Mouse (Mus musculus) heart, embryonic 13.5 days (tissue): ENCODE measurements around the gene Cage1. TPM values are rescaled to one million over a fixed set of nuclear protein-coding genes. Genes with fewer than 3 reads are reported as not detected.
A peak's percentile ranks its signal among the peaks of the same experiment; 100 is the strongest.

ENCODE experiments used
- ATAC-seq: fragments of 200-750 bp; cut with Nextera tagmentation; 2 replicates; pipeline ENCODE4 v1.8.0; 2017; ENCODE audit warnings: moderate TSS enrichment; ENCODE audit not compliant: insufficient number of reproducible peaks, low FRiP score, low TSS enrichment; ENCODE audit errors: extremely low read depth
- H3K27ac ChIP-seq: fragments of 300-500 bp; sonication (generic); replicated peaks from 2 replicates; pipeline ENCODE4 v1.5.1; 2015; ENCODE audit warnings: moderate library complexity, mild to moderate bottlenecking, inconsistent platforms
- H3K27me3 ChIP-seq: fragments of 300-500 bp; sonication (generic); replicated peaks from 2 replicates; pipeline ENCODE4 v1.6.1; 2015; ENCODE audit warnings: mild to moderate bottlenecking, inconsistent platforms
- H3K36me3 ChIP-seq: fragments of 300-500 bp; sonication (generic); 2 replicates; pipeline ENCODE4 v1.6.1; 2015; ENCODE audit warnings: mild to moderate bottlenecking, inconsistent platforms
- H3K4me1 ChIP-seq: fragments of 300-500 bp; sonication (generic); 2 replicates; pipeline ENCODE4 v1.6.1; 2015; ENCODE audit warnings: inconsistent platforms
- H3K4me2 ChIP-seq: fragments of 300-500 bp; sonication (generic); 2 replicates; pipeline ENCODE4 v1.6.1; 2015; ENCODE audit warnings: inconsistent platforms, mild to moderate bottlenecking, moderate library complexity
- H3K4me3 ChIP-seq: fragments of 300-500 bp; sonication (generic); 2 replicates; pipeline ENCODE4 v1.5.1; 2015; ENCODE audit warnings: moderate library complexity, mild to moderate bottlenecking, inconsistent platforms
- H3K9ac ChIP-seq: fragments of 300-500 bp; sonication (generic); 2 replicates; pipeline ENCODE4 v1.6.1; 2015; ENCODE audit warnings: inconsistent platforms, mild to moderate bottlenecking, moderate library complexity
- H3K9me3 ChIP-seq: fragments of 300-500 bp; sonication (generic); 2 replicates; pipeline ENCODE4 v1.6.1; 2016; ENCODE audit warnings: inconsistent platforms
- WGBS: fragments of 180-500 bp; shearing (Covaris S2); methylation state at CpG from one replicate; pipeline ENCODE4 v1.1.7; 2015; ENCODE audit warnings: mixed read lengths; 5-methylcytosine and 5-hydroxymethylcytosine counted together
- polyA plus RNA-seq: library from polyadenylated mRNA; unstranded; fragments of >200 nt; fragmentation: Nextera tagmentation; extraction: Ambion mirVana; gene quantifications from 2 replicates; pipeline ENCODE4 v1.2.1, GENCODE M21; 2015

The Cage1 gene
- polyA plus RNA-seq = 0.94 and 1.2 TPM in 2 replicates

DNA sequence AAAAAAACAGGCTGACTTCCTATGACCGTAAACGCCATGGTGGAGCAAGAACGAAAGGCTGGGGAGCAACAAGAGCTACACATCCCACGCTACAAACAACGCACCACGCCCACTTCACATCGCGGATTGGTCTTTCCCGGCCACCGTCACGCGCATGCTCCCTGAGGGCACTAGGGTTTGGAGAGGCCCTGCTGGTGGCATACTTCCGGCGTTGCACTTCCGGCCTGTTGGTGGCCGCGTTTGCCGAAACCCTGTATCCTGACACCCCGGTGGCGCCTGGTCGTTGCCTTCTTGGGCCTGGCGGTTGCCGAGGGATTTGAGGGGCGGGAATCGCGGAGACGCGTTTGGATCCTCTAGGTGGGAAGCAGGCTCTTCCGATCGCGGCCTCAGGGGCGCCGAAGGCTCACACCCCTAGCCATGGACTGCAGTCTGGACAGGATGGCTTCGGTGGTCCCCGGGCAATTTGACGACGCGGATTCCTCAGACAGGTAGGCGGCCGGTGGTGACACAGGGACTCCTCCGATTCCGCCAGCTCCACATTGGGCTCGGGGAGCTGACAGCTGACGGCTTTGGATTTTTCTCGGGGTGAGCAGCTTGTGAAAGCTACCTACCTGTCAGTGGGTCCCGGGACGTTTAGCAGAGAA is at the start of gene Cage1:
Gene Cage1, minus strand, starts transcription at position 26 of the 644 bp plus-strand sequence.
- Histone ChIP-seq H3K9me3 (no peaks in the 10 kb centered on the region), H3K27me3 (no peaks in the 10 kb centered on the region), H3K36me3 (peaks cover 26% of the 10 kb centered on the region), H3K4me1 (peaks cover 23% of the 10 kb centered on the region), H3K4me3 (peak within 1 kb of the TSS; percentile 83), H3K4me2 (peak within 1 kb of the TSS; percentile 98), H3K9ac (peak within 1 kb of the TSS; percentile 97), H3K27ac (peak within 1 kb of the TSS; percentile 84)
- ATAC-seq = peak; percentile 89
- WGBS = under 1% methylated on average over 47 of the region's 47 CpGs

DNA sequence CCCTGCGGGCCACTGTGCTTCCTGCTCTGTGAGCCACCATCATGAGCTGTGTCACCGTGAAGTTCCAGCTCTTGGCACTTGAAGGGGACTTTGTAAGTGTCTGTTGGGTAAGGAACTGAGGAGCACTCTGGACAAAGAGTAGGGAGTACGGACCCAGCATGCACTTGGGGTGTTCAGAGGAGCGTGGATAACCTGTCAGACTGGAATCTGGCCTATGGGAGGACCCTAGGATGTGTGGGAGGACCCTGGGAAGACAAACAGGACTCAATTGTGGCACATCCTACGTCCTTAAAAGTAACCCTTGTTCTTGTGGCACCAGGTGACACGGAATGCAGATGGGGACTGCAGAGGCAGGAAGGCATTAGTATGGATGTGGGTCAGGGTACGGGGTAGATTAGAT is 44.3 kb upstream of the Cage1 start:
- no peaks in the 10 kb centered on the region for H3K27me3 ChIP-seq
- no peaks in the 10 kb centered on the region for H3K9me3 ChIP-seq
- WGBS = 67% methylated on average over 7 of the region's 7 CpGs
- H3K4me3 ChIP-seq = no peak overlapping the region
- H3K27ac ChIP-seq = no peak overlapping the region
- H3K4me2 ChIP-seq = no peak overlapping the region
- ATAC-seq = no peak
- H3K4me1 ChIP-seq = peaks cover 32% of the 10 kb centered on the region
- H3K9ac ChIP-seq = no peak overlapping the region
- H3K36me3 ChIP-seq = no peaks in the 10 kb centered on the region

DNA sequence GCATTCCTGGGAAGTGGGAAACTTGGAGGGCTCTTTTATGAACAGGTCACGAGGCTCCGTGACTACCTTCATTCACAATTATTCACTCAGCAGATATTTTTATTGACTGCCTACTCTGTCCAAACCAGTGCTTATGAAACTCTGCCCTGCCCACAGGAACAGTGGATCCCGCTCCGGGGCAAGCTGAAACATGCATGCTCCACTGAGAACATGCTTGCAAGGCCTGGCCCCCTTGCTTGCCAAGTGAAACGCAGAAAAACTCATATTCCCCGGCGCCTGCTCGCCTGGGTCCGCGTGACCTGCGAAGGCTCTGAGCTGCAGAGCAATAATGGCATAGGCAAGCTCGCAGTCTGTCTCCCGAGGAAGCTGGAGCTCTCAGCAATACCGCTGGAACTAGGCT is 43.9 kb upstream of the Cage1 start:
- Histone ChIP-seq H3K36me3 (no peaks in the 10 kb centered on the region), H3K27me3 (no peaks in the 10 kb centered on the region), H3K9me3 (no peaks in the 10 kb centered on the region), H3K9ac (no peak overlapping the region), H3K4me3 (no peak overlapping the region), H3K4me1 (peaks cover 32% of the 10 kb centered on the region), H3K27ac (no peak overlapping the region), H3K4me2 (no peak overlapping the region)
- WGBS = 80% methylated on average over 14 of the region's 14 CpGs
- ATAC-seq = no peak

DNA sequence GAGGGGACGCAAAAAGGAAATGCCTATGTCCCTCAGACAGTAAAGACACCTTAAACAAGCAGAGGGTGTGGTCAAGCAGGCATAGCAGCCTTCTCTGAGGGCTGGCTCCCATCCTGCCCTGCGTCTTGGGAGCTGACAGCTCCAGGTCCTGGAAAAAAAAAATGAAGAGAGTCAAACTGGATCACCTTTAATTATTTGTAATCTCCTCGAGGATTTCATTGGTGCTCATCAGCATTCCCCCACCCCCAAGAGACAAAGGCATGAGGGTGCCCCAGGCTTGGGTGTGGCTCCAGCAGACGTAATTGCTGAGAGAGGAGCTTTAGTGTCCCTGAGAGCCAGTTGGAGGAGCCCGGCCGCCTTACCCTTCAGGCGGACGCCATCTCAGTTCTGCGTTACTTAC is 43.1 kb upstream of the Cage1 start:
- no peak for ATAC-seq
- peaks cover 32% of the 10 kb centered on the region for H3K4me1 ChIP-seq
- no peak overlapping the region for H3K4me3 ChIP-seq
- H3K9me3 ChIP-seq = no peaks in the 10 kb centered on the region
- no peaks in the 10 kb centered on the region for H3K36me3 ChIP-seq
- no peak overlapping the region for H3K27ac ChIP-seq
- no peak overlapping the region for H3K9ac ChIP-seq
- H3K27me3 ChIP-seq = no peaks in the 10 kb centered on the region
- H3K4me2 ChIP-seq = no peak overlapping the region
- WGBS = 43% methylated on average over 9 of the region's 9 CpGs

DNA sequence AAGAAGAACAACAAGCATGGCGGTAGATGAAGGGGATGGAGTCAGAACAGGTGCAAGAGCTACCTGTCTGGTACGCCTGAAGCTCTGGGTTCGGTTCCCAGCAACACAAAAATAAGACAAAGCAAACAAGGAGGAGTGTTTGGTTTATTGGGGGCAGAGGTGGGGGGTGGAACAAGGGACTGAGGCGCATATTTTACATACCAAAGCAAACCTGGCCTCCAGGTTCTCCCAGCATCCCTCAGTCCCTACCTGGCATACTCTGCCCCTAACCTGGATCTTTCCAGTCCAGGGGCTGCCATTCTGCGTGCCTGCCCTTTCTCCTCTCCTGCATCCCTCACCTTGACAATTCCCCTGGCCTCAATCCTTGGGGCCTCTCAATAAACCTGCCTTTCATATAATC is 42.5 kb upstream of the Cage1 start:
- H3K27ac ChIP-seq = no peak overlapping the region
- no peak overlapping the region for H3K4me2 ChIP-seq
- no peak for ATAC-seq
- no peaks in the 10 kb centered on the region for H3K36me3 ChIP-seq
- H3K4me3 ChIP-seq = no peak overlapping the region
- no peaks in the 10 kb centered on the region for H3K9me3 ChIP-seq
- H3K27me3 ChIP-seq = no peaks in the 10 kb centered on the region
- H3K4me1 ChIP-seq = peaks cover 37% of the 10 kb centered on the region
- WGBS = 78% methylated on average over 5 of the region's 5 CpGs
- no peak overlapping the region for H3K9ac ChIP-seq

DNA sequence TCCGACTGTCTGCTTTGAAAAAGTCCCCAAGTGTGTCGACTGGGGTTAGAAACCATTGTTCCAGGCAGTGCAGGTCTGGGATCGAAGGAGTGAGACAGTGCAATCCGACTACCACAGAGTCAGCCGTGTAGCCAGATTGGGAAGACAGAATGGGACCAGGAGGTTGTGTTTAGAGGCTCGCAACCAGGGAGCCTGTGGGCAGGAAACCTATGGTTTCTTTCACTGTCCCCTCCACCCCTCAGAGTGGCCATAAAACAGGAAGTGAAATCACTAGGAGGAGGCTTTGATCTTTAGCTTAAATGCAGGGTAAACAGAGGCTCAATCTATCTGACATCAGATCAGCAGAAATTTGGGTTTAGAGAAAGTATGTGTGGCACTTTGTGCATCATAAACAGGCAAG is 42.0 kb upstream of the Cage1 start:
- H3K27me3 ChIP-seq = no peaks in the 10 kb centered on the region
- H3K4me3 ChIP-seq = no peak overlapping the region
- no peak for ATAC-seq
- WGBS = 52% methylated on average over 6 of the region's 6 CpGs
- H3K4me1 ChIP-seq = peaks cover 42% of the 10 kb centered on the region
- no peaks in the 10 kb centered on the region for H3K9me3 ChIP-seq
- H3K36me3 ChIP-seq = no peaks in the 10 kb centered on the region
- no peak overlapping the region for H3K9ac ChIP-seq
- H3K4me2 ChIP-seq = no peak overlapping the region
- no peak overlapping the region for H3K27ac ChIP-seq

DNA sequence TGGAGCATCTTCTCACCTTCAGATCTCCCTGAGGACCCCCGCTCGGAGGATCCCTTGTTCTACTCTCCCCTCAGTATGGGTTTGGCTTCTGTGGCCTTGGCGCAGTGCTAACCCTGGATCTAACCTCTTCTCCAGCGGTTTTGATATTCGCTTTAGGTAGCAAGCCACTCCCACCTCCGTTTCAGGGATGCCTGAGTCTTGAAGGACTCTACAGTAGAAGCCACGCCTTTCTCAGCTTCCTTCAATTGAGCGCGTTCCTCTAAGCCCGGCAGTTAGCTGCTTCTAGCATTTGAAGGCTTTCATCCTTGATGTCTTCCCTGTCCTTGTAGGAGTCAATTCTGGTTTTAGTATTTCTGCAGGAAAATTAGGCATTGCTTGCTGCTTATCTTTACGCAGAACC is 40.2 kb upstream of the Cage1 start:
- Histone ChIP-seq H3K36me3 (no peaks in the 10 kb centered on the region), H3K9me3 (no peaks in the 10 kb centered on the region), H3K27me3 (no peaks in the 10 kb centered on the region), H3K9ac (peak overlapping the region; percentile 1; the same call in 1 of the 2 replicates), H3K27ac (no peak overlapping the region), H3K4me1 (peaks cover 37% of the 10 kb centered on the region), H3K4me2 (no peak overlapping the region), H3K4me3 (no peak overlapping the region)
- ATAC-seq = no peak
- 26% methylated on average over 11 of the region's 11 CpGs for WGBS

DNA sequence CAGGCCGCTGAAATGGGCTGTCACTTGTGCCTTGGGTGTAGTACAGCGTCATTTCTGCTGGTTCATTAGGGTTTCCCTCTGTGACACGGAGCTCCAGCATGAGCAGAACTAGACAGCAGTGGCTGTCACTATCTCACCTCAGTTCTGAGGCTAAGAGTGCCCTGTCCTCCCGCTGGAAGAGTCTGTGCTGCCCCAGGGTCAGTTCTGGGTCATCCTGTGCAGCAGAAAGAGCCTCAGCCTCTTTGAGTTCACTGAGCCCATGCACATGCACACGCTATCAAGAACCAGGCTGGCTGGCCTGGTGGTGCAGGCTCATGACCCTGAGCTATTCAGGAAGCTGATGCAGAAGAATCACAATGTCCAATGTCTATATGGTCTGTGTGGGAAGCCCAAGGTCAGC is 37.5 kb upstream of the Cage1 start:
- WGBS = 11% methylated on average over 5 of the region's 5 CpGs
- Histone ChIP-seq H3K4me1 (peaks cover 29% of the 10 kb centered on the region), H3K9me3 (no peaks in the 10 kb centered on the region), H3K4me3 (no peak overlapping the region), H3K27me3 (no peaks in the 10 kb centered on the region), H3K27ac (peak overlapping the region; percentile 64), H3K36me3 (no peaks in the 10 kb centered on the region), H3K4me2 (peak overlapping the region; percentile 9; the same call in 1 of the 2 replicates), H3K9ac (no peak overlapping the region; the same call in none of the 2 replicates)
- no peak for ATAC-seq

DNA sequence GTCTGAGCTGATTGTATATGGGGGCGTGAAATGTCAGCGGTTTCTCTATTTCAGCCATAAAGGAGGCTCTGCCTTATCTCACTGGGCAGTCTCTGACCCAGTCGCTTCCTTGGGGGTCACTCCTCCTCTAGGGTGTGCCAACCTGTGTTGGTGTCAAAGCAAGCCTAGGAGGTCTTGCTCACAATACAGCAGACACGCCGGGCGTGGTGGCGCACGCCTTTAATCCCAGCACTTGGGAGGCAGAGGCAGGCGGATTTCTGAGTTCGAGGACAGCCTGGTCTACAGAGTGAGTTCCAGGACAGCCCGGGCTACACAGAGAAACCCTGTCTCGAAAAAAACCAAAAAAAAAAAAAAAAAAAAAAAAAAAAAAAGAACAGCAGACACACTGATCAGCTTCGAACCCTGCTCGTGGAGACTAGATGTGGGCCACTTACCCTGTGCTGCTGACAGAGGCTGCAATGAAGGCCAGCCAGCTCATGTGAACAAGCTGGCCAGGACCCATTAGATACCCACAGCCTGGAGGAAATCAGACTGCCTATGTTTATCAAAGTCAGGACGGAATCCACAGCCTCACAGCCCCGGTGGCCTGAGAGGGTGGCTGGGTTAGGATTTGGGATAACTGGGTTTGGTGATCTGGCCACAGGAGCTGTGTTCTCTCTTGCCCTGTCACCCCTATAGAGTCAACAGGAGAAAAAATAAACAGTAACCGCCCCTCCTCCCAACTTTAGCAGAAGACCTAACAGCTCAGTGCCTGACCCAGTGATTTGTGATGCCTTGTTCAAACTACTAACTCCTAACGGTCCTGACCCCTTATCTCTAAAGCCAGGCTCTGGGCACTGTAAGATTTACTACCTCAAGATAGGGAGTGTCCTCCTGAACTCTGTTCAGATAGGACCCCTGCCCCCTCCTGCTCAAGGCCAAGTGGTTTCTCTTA is 36.8 kb upstream of the Cage1 start:
- Histone ChIP-seq H3K4me3 (no peak overlapping the region), H3K27ac (peak overlapping the region; percentile 64), H3K36me3 (no peaks in the 10 kb centered on the region), H3K4me2 (peak overlapping the region; percentile 9; the same call in 1 of the 2 replicates), H3K4me1 (peaks cover 29% of the 10 kb centered on the region), H3K9me3 (no peaks in the 10 kb centered on the region), H3K9ac (peak overlapping the region; percentile 33), H3K27me3 (no peaks in the 10 kb centered on the region)
- ATAC-seq = no peak
- WGBS = 62% methylated on average over 18 of the region's 18 CpGs

DNA sequence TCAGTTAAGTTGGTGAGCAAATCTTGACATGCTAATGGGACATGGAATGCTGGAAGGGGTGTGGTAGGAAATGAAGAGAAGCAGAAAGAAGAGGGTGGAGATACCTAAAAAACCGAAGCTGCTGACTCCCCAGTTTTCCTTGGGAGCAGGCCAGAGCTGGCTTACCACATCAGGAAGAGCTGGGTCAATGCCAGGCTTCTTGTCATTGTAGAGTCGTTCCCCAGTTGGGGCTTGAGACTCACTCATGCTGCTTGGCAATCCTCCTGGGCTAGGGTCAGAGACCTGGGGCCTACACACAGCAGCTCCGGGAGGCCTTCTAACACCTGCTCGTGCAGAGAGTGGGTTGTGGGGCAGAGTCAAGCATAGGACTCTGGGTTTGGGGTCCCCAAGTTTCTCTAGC is 34.1 kb upstream of the Cage1 start:
- ATAC-seq = no peak; the same call in 1 of the 2 replicates
- Histone ChIP-seq H3K9ac (peak overlapping the region; percentile 33; the same call in 1 of the 2 replicates), H3K36me3 (peaks cover 10% of the 10 kb centered on the region), H3K9me3 (no peaks in the 10 kb centered on the region), H3K4me2 (no peak overlapping the region), H3K27ac (no peak overlapping the region), H3K4me3 (no peak overlapping the region), H3K4me1 (peaks cover 29% of the 10 kb centered on the region), H3K27me3 (no peaks in the 10 kb centered on the region)
- 47% methylated on average over 4 of the region's 4 CpGs for WGBS

DNA sequence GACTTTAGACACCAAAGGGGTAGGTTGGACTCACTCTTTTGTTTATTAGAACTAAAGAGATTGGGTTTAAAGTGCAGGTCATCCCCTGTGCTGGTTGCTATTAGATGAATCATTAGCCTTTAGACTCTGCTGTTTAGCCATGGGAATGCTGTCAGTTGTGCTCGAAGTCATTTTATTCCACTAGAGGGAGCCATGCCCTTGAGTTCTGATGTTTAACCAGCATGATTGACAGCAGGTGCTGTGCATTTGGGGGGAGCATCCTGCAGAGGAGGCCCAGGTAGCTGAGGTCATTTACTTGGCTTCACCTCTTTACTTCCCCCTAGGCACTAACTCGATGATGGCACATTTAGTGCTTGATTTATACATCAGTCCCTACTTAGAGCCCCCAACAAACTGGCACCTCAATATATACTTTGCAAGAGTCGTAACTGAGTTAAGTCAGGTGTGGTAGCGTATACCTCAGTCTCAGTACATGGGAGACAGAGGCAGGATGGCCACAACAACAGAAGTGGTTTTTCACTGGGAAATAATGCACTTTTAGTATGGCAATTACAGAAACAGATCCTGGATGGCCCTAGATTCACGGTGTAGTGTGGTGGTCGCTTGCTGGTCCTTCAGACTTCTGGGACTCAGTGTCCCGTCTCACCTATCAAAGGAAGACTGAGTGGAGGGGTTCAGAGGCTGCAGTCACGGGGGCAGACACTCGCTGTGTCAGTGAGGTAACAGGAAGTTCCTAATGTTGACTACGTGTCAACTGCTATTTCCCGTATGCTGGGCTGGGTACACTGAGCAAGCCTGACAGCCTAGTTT is 28.2 kb upstream of the Cage1 start:
- H3K9me3 ChIP-seq = no peaks in the 10 kb centered on the region
- no peak overlapping the region for H3K4me2 ChIP-seq
- H3K4me3 ChIP-seq = no peak overlapping the region
- H3K9ac ChIP-seq = no peak overlapping the region
- no peak overlapping the region for H3K27ac ChIP-seq
- no peaks in the 10 kb centered on the region for H3K4me1 ChIP-seq
- 66% methylated on average over 11 of the region's 11 CpGs for WGBS
- H3K27me3 ChIP-seq = no peaks in the 10 kb centered on the region
- peaks cover 47% of the 10 kb centered on the region for H3K36me3 ChIP-seq
- no peak for ATAC-seq
